Mouse (Mus musculus) testis, adult 10 weeks (tissue): ENCODE results near the gene Sgpp1. TPM values are rescaled to one million over a fixed set of nuclear protein-coding genes. Genes with fewer than 3 reads are reported as not detected.

ENCODE experiments used
- polyA plus RNA-seq: library from polyadenylated mRNA; stranded (reverse); fragments of 350-450 nt; fragmentation: Illumina TruSeq; extraction: RNeasy Lipid Tissue Mini Kit (QIAGEN cat#74804); gene quantifications from one replicate; pipeline ENCODE4 v1.2.3, GENCODE M21; 2014; ENCODE audit warnings: low read depth, low replicate concordance

Sgpp1 gene
- 64.2 TPM for polyA plus RNA-seq

GRCm38 (mm10) chr12:75735246-75736200 is at the start of gene Sgpp1:
TSS of gene Sgpp1 (minus strand) at chr12:75735729.

DNA sequence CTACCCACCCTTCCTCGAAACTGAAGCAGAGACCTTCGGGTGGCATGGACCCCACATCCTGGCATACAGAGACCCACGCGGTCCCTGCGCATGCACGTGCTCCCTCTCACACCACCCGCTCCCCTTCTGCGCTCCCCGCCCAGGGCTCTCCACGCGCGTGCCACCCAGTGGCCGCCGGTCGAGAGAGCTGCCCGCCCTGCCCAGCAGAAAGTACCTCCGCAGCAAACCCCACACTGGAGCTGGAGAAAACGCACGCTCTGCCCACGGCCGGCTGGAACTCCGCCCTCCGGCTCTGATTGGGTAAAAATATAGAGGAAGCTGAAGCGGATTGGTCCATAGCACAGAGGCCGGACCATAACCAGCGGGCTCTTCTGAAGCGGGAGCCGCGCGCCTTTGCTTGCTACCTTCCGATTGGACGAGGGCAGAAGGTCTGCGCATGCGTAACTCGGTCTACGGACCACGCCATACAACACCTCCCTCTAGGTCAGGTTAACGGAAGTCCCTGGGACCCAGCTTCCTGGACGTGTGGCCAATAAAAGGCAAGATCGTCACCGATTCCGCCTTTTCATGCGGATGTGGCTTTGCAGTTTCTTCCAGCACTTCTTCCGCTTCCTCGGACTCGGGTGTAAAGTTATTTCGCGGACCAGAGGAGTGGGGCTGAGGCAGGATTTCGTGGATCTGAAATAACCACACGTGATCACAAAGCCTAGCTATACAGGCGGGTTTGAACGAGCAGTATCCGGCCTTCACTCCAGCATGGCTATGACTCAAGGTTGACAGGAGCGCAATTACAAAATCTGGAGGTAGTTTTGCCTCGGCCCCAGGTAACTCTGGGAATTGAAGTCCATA is 66.0 kb downstream of the Sgpp1 start, which contains the start of gene Wdr89:
Gene Wdr89 (minus strand): TSS at position 280 of the 849 bp plus-strand sequence.

Other genes starting within 250 kb of the Sgpp1 start
- 300 TPM for gene Ppp2r5e, start 139.5 kb downstream of the Sgpp1 start, polyA plus RNA-seq
- gene Wdr89, start 66.2 kb downstream of the Sgpp1 start, polyA plus RNA-seq, result 1.7 TPM
- gene Syne2, start 82.4 kb upstream of the Sgpp1 start, polyA plus RNA-seq, result 32.2 TPM